Mouse (Mus musculus): ENCODE data around the gene Trpm6. TPM values are rescaled to one million over a fixed set of nuclear protein-coding genes. Genes with fewer than 3 reads are reported as not detected.

Gene Trpm6
- total and polyA plus RNA-seq, 3 experiments: 0.05 TPM; not detected in 2

GRCm38 (mm10) chr19:18873709-18874644 lies 124.2 kb downstream of the Trpm6 start:
- Histone ChIP-seq H3K4me3 (ENCODE audit: low read depth, low read length) (no peak overlapping the region), H3K4me1 (ENCODE audit: insufficient read depth, low read depth, low read length) (no peaks in the 10 kb centered on the region), H3K27me3 (ENCODE audit: insufficient read depth, low read length) (no peaks in the 10 kb centered on the region), H3K9me3 (replicated peaks) (no peaks in the 10 kb centered on the region), H3K36me3 (replicated peaks) (no peaks in the 10 kb centered on the region)
- TF ChIP-seq GATA1 (IDR thresholded peaks at IDR 0.05; ENCODE audit: borderline replicate concordance, low read length) (no peak), GATA2 (IDR thresholded peaks at IDR 0.05; ENCODE audit: borderline replicate concordance, low read depth, low read length) (no peak)
- no peak for ATAC-seq (ENCODE audit: extremely low read depth, insufficient number of reproducible peaks, low FRiP score, poor library complexity, severe bottlenecking)
- DNase-seq (ENCODE audit: low spot score): no peak

- DNase-seq (ENCODE audit: low spot score) (no peak), ATAC-seq (ENCODE audit: extremely low read depth, insufficient number of reproducible peaks, low FRiP score, poor library complexity, severe bottlenecking) (no peak)
- Histone ChIP-seq H3K4me3 (ENCODE audit: low read depth, low read length) (no peak overlapping the region), H3K4me1 (ENCODE audit: insufficient read depth, low read depth, low read length) (no peaks in the 10 kb centered on the region), H3K36me3 (replicated peaks) (no peaks in the 10 kb centered on the region), H3K9me3 (replicated peaks) (no peaks in the 10 kb centered on the region), H3K27me3 (ENCODE audit: insufficient read depth, low read length) (no peaks in the 10 kb centered on the region)
- no peak for TF ChIP-seq TAL1 (conservative IDR thresholded peaks at IDR 0.05; ENCODE audit: low read depth, low read length)
- no peak for TF ChIP-seq GATA2 (IDR thresholded peaks at IDR 0.05; ENCODE audit: borderline replicate concordance, low read depth, low read length)
- no peak for TF ChIP-seq POLR2AphosphoS5 (IDR thresholded peaks at IDR 0.05; ENCODE audit: insufficient replicate concordance, low read depth, low read length)
- TF ChIP-seq GATA1 (IDR thresholded peaks at IDR 0.05; ENCODE audit: borderline replicate concordance, low read length): no peak
- no peak for TF ChIP-seq CTCF (IDR thresholded peaks at IDR 0.05; ENCODE audit: low read depth, low read length)
Measured at GRCm38 (mm10) chr19:18879264-18879663, 129.5 kb downstream of the Trpm6 start.

- ATAC-seq (ENCODE audit: extremely low read depth, insufficient number of reproducible peaks, low FRiP score, poor library complexity, severe bottlenecking) (no peak), DNase-seq (ENCODE audit: low spot score) (no peak)
- H3K27me3 ChIP-seq (ENCODE audit: insufficient read depth, low read length): no peaks in the 10 kb centered on the region
Measured at GRCm38 (mm10) chr19:18881162-18881561, 131.4 kb downstream of the Trpm6 start.

GRCm38 (mm10) chr19:18887646-18888407 lies 138.0 kb downstream of the Trpm6 start:
- TF ChIP-seq TAL1 (conservative IDR thresholded peaks at IDR 0.05; ENCODE audit: low read depth, low read length): no peak
- TF ChIP-seq GATA1 (IDR thresholded peaks at IDR 0.05; ENCODE audit: borderline replicate concordance, low read length): no peak
- TF ChIP-seq POLR2AphosphoS5 (IDR thresholded peaks at IDR 0.05; ENCODE audit: insufficient replicate concordance, low read depth, low read length): no peak
- no peak for TF ChIP-seq CTCF (IDR thresholded peaks at IDR 0.05; ENCODE audit: low read depth, low read length)
- TF ChIP-seq GATA2 (IDR thresholded peaks at IDR 0.05; ENCODE audit: borderline replicate concordance, low read depth, low read length): no peak
- DNase-seq (ENCODE audit: low spot score): no peak

More at GRCm38 (mm10) chr19:18881162-18881561, 131.4 kb downstream of the Trpm6 start:
- no peak overlapping the region for H3K4me3 ChIP-seq (ENCODE audit: low read depth, low read length)
- TF ChIP-seq CTCF (IDR thresholded peaks at IDR 0.05; ENCODE audit: low read depth, low read length): no peak
- TF ChIP-seq POLR2AphosphoS5 (IDR thresholded peaks at IDR 0.05; ENCODE audit: insufficient replicate concordance, low read depth, low read length): no peak
- TF ChIP-seq GATA1 (IDR thresholded peaks at IDR 0.05; ENCODE audit: borderline replicate concordance, low read length): no peak
- TF ChIP-seq GATA2 (IDR thresholded peaks at IDR 0.05; ENCODE audit: borderline replicate concordance, low read depth, low read length): no peak
- no peak for TF ChIP-seq TAL1 (conservative IDR thresholded peaks at IDR 0.05; ENCODE audit: low read depth, low read length)
- H3K4me1 ChIP-seq (ENCODE audit: insufficient read depth, low read depth, low read length): no peaks in the 10 kb centered on the region
- H3K9me3 ChIP-seq (replicated peaks): no peaks in the 10 kb centered on the region
- no peaks in the 10 kb centered on the region for H3K36me3 ChIP-seq (replicated peaks)

GRCm38 (mm10) chr19:18888491-18889116 lies 138.8 kb downstream of the Trpm6 start:
- Histone ChIP-seq H3K9me3 (replicated peaks) (no peaks in the 10 kb centered on the region), H3K36me3 (replicated peaks) (no peaks in the 10 kb centered on the region), H3K4me3 (ENCODE audit: low read depth, low read length) (no peak overlapping the region), H3K27me3 (ENCODE audit: insufficient read depth, low read length) (no peaks in the 10 kb centered on the region), H3K4me1 (ENCODE audit: insufficient read depth, low read depth, low read length) (no peaks in the 10 kb centered on the region)
- DNase-seq (ENCODE audit: low spot score): no peak
- ATAC-seq (ENCODE audit: extremely low read depth, insufficient number of reproducible peaks, low FRiP score, poor library complexity, severe bottlenecking): no peak
- TF ChIP-seq CTCF (IDR thresholded peaks at IDR 0.05; ENCODE audit: low read depth, low read length) (no peak), GATA1 (IDR thresholded peaks at IDR 0.05; ENCODE audit: borderline replicate concordance, low read length) (no peak), GATA2 (IDR thresholded peaks at IDR 0.05; ENCODE audit: borderline replicate concordance, low read depth, low read length) (no peak), POLR2AphosphoS5 (IDR thresholded peaks at IDR 0.05; ENCODE audit: insufficient replicate concordance, low read depth, low read length) (no peak), TAL1 (conservative IDR thresholded peaks at IDR 0.05; ENCODE audit: low read depth, low read length) (no peak)

More at GRCm38 (mm10) chr19:18887646-18888407, 138.0 kb downstream of the Trpm6 start:
- no peaks in the 10 kb centered on the region for H3K27me3 ChIP-seq (ENCODE audit: insufficient read depth, low read length)
- no peaks in the 10 kb centered on the region for H3K4me1 ChIP-seq (ENCODE audit: insufficient read depth, low read depth, low read length)
- no peaks in the 10 kb centered on the region for H3K9me3 ChIP-seq (replicated peaks)
- ATAC-seq (ENCODE audit: extremely low read depth, insufficient number of reproducible peaks, low FRiP score, poor library complexity, severe bottlenecking): no peak
- H3K4me3 ChIP-seq (ENCODE audit: low read depth, low read length): no peak overlapping the region
- H3K36me3 ChIP-seq (replicated peaks): no peaks in the 10 kb centered on the region
